In genomic region chr3:67583125-67583845, GRCm38 (mm10) we compare ENCODE assay signal across 8 mouse cellular contexts. TPM values are rescaled to one million over a fixed set of nuclear protein-coding genes. Genes with fewer than 3 reads are reported as not detected.
DNase-seq lines count a peak whose midpoint lies in the region; ATAC-seq lines count a peak whose summit lies in the region.

No protein-coding gene starts in this region.

- peak overlapping the region; percentile 77 for H3K4me3 ChIP-seq in erythroblast, embryonic 14.5 days (replicated peaks)
- H3K4me3 ChIP-seq in neural tube, embryonic 15.5 days (replicated peaks), result peak overlapping the region; percentile 75

- peak; percentile 10 for DNase-seq in thymus, postnatal 0 days (ENCODE audit: low spot score)
- no peak for DNase-seq in thymus, postnatal 14 days
- DNase-seq in kidney, postnatal 36 days, result peak; percentile 24 to 29
- no peak for DNase-seq in frontal cortex, postnatal 36 days (ENCODE audit: low spot score in 2 of 2)
- DNase-seq in urinary bladder, postnatal 14 days (ENCODE audit: low spot score), result no peak

- WGBS in neural tube, embryonic 15.5 days, result 22% methylated on average over 16 of the region's 16 CpGs

- no peaks in the 10 kb centered on the region; the same call in 1 of the 2 replicates for H3K27me3 ChIP-seq in erythroblast, embryonic 14.5 days (ENCODE audit: control insufficient read depth)
- peaks cover 17% of the 10 kb centered on the region for H3K27me3 ChIP-seq in neural tube, embryonic 15.5 days (replicated peaks)

- H3K27ac ChIP-seq in neural tube, embryonic 15.5 days (replicated peaks), result peak overlapping the region; percentile 80

- H3K9me3 ChIP-seq in erythroblast, embryonic 14.5 days (ENCODE audit: control insufficient read depth, low read length), result 0 out of 2 replicates have a peak, but pooled peaks cover 2% of the 10 kb centered on the region
- no peaks in the 10 kb centered on the region for H3K9me3 ChIP-seq in neural tube, embryonic 15.5 days (replicated peaks)

- H3K4me2 ChIP-seq in neural tube, embryonic 15.5 days, result peak overlapping the region; percentile 92

- ATAC-seq in erythroblast, adult 5-6 weeks (replicated peaks; ENCODE audit: low FRiP score, poor library complexity, severe bottlenecking), result no peak; the same call in 1 of the 2 replicates
- ATAC-seq in neural tube, embryonic 15.5 days (ENCODE audit: low FRiP score), result peak; percentile 28

- H3K9ac ChIP-seq in neural tube, embryonic 15.5 days (replicated peaks), result peak overlapping the region; percentile 74

- H3K4me1 ChIP-seq in erythroblast, embryonic 14.5 days (ENCODE audit: control insufficient read depth), result peaks cover 23% of the 10 kb centered on the region
- H3K4me1 ChIP-seq in neural tube, embryonic 15.5 days, result peaks cover 19% of the 10 kb centered on the region

- H3K36me3 ChIP-seq in erythroblast, embryonic 14.5 days (ENCODE audit: control insufficient read depth), result peaks cover 15% of the 10 kb centered on the region
- H3K36me3 ChIP-seq in neural tube, embryonic 15.5 days, result peaks cover 18% of the 10 kb centered on the region

RNA-seq across cellular contexts. Expression of gene Mfsd1, which starts 0.7 kb away (rescaled TPM):
- 0.52 and 0.82 TPM in 2 replicates for polyA plus RNA-seq in erythroblast, embryonic 14.5 days (2012)
- 21.3 and 27.0 TPM in 2 replicates for total RNA-seq in erythroblast, adult 5-6 weeks (2015; ENCODE audit: low replicate concordance)
- 44.9 and 55.2 TPM in 2 replicates for total RNA-seq in erythroblast, adult 5-6 weeks (2017; ENCODE audit: low replicate concordance)
- polyA plus RNA-seq in thymus, postnatal 0 days (2015; fragmentation: Nextera tagmentation; extraction: Ambion mirVana), result 33.6 and 34.5 TPM in 2 replicates
- 29.4 and 33.8 TPM in 2 replicates for polyA plus RNA-seq in neural tube, embryonic 15.5 days (2015; fragmentation: Nextera tagmentation; extraction: Ambion mirVana)

Comparison
In these comparisons a context has a peak if more than half of its experiments do, and no peak if none do; other contexts are left out.
1. DNase-seq: peak in thymus, postnatal 0 days (single experiment) and kidney, postnatal 36 days (2 of 2); none in thymus, postnatal 14 days (single experiment), frontal cortex, postnatal 36 days (0 of 2) and urinary bladder, postnatal 14 days (single experiment).
2. RNA of gene Mfsd1, which starts 0.7 kb away (polyA plus RNA-seq): 33.6 to 34.5 TPM in thymus, postnatal 0 days and 29.4 to 33.8 TPM in neural tube, embryonic 15.5 days; 0.52 to 0.82 TPM in erythroblast, embryonic 14.5 days; every median in the first group is over 10 times any median in the second.